Mouse (Mus musculus) left cerebral cortex, adult 8-10 months (tissue): ENCODE results near the gene Pdf. TPM values are rescaled to one million over a fixed set of nuclear protein-coding genes. Genes with fewer than 3 reads are reported as not detected.

Experiments used
- DNase-seq, 2 experiments: peaks; one replicate each; pipeline ENCODE4 v3.0.0; 2022; ENCODE audit warnings: low spot score in 2 of 2
- total RNA-seq, 4 experiments: library from RNA; stranded (reverse); gene quantifications; 2 replicates each; pipeline ENCODE4 v1.2.4; 2022

The Pdf gene
- total RNA-seq, result 10 to 100 TPM; 24.2 to 29.8 (median 27.6) TPM

DNA sequence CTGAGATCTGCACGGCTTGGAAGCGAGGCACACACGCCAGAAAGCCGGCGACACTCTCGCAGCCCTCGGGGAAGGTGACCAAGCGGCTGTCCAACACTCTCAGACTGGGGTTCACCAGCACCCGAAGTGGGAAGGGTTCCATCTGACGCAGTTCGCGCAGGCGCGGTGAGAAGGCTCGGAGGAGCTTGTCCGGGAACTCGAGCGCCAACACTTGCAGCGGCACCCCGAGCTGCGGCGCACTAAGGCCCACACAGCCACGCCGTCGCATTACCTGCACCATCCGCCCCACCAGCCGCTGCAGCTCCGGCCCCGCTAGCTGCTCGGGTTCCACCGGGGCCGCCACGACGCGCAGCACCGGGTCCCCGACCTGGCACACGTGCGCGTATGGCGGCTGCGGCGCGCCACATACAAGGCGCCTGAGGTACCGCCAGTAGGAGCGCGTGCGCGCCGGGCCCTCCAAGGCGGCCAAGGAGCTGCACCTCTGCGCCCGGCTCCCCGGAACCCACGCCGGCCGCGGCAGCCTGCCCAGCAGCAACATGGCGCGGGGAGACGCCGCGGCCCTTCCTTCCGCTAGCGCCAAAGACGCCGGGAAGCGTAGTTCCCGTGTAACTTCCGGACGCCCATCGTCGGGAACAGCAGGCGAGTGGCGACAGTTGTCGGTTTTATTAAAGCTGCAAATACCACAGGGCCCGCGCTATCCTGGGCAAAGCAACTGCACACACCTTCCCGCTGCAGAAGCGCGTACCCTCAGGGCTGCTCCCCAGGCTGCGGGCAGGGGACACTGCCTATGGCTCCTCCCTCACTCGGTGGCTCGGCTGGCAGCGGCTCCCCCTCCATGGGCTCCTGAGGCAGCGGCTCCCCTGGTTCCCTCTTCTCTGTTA lies at the start of gene Pdf:
Pdf (minus strand) TSS at position 554 of the 881 bp plus-strand sequence.
- peak; percentile 72 to 79 for DNase-seq

DNA sequence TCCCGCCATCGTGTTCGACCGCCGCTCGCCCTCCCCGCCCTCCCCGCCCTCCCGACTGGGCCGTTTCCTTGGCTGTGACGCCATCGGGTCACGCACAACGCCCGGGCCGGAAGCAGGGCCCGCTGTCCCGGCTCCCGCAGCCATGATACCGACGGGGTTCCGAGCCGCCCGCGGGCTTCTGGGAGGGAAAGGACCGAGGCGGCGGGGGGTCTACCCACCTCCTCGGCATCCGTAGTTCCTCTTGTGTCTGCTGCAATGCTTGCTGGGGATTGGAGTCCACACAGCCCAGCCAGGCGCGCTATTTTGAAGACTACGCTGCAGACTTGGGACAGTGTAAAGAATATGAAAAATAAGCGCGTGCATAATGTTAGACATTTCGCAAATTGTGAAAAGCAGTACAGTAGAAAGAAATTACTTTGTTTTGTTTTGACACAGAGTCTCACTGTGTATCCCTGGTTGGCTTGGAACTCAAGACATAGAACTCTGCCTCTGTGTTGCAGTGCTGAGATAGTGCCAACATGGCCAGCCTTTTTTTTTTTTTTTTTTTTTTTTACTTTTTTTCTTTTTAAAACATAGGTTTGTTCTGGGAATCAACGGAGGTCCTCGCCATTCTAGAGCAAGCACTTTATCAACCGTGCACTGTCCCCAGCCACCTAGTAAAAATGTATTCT lies 48.1 kb upstream of the Pdf start, which contains the start of gene Terf2:
Terf2 (minus strand) TSS at position 182 of the 671 bp plus-strand sequence.
- peak; percentile 80 to 96 for DNase-seq

DNA sequence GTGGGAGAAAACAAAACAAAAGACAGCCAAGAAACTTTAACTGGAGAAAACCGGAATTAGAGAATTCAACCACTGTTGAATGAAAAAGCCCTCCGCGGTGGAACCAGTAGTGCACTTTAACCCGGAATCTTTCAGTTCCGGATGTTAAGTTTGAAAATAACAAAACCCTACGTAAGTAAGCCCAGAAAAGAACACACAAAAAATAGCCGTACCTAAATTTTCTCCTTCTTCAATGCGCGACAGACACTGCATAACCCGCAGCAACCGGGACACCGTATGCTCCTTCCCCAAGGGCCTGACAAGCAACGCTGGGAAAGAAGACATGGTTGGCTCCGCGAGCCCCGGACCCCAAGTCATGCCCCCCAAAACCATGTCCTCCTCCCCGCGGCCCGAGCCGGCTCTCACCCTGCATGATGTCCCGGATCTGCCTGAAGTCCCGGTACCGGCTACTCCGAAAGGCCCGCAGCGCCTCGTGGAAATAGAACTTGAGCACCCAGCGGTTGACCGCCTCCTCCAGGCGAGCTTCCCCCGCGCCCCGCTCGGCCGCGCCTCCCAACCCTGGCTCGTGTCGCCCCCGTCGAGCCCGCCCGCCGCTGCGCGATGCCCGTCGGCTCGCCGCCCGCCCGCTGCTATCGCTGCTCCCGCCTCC lies 47.4 kb upstream of the Pdf start:
- peak in 1 of 2 experiments; percentile 52 for DNase-seq

DNA sequence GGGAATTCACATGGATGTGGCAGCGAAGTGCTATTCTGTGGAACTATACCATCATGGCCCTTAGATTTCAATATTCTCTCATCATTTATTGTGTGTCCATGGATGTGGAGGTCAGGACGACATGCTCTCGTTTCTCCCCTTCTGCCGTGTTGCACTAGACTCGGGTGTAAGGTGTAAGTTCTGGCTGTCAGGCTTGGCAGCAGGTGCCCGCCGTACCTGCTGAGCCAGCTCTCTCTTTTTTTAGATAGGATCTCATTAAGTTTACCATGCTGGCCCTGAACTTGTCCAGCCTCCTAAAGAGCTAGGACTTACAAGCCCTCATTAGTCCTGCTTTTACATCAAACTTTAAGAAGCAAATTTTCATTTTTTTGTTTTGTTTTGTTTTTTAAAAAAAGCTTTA lies 42.1 kb upstream of the Pdf start:
- DNase-seq, result no peak

- no peak for DNase-seq
Observed at GRCm38 (mm10) chr8:107088526-107089063, 40.2 kb upstream of the Pdf start.

DNA sequence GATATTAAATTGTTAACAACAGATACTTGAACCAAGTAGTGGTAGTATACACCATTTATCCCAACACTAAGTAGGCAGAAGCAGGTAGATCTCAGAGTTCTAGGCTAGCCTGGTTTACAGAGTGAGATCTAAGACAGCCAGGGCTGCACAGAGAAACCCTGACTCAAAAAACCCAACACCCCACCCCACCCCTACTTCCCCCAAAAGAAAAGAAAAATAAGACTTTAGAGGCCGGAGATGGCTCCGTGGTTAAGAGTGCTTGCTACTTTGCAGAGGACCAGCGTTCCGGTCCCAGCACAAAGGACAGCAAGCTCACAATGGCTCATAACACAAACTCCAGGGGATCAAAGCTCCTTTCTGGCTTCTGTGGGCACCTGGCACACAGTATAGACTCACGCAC lies 37.6 kb upstream of the Pdf start:
- DNase-seq, result no peak

DNA sequence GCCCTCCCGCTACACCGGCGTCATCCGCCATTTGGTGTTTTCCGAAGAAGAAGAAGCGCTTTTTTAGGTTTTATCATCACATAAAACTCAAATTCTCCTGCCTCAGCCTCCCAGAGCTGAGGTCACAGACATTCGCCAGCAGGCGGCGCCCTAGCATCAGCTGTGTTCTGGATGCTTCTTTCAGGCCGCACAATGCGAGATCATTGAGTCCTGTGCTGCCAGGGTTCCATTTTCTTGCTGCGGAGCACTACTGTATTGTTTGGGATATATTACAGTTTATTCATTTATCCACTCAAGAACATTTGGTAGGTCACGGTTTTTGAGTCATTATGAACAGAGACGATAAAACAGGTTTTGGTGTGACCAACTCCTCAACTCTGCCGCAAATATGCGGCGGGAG lies 36.9 kb upstream of the Pdf start:
- no peak for DNase-seq

GRCm38 (mm10) chr8:107076239-107076888 lies 27.9 kb upstream of the Pdf start:
- DNase-seq, result no peak

GRCm38 (mm10) chr8:107074128-107074527 lies 25.7 kb upstream of the Pdf start:
- DNase-seq, result no peak

DNA sequence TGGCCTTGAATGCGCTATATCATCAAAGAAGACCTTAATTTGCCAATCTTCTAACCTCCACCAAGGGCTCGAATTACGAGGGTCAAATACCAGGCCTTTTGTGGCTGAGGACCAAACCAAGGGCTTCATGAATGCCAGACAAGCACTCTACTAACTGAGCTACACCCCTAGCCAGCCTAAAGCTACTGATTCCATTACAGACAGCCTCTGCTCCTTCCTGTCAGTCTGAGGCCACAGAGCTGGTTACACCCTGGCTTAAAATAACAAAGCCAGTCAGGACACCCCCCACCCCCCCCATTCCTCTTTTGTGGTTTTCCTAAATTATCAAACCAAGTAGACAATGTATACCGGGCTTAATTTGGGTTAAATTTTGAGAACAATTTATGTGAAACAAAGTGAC lies 25.3 kb upstream of the Pdf start:
- no peak for DNase-seq

DNA sequence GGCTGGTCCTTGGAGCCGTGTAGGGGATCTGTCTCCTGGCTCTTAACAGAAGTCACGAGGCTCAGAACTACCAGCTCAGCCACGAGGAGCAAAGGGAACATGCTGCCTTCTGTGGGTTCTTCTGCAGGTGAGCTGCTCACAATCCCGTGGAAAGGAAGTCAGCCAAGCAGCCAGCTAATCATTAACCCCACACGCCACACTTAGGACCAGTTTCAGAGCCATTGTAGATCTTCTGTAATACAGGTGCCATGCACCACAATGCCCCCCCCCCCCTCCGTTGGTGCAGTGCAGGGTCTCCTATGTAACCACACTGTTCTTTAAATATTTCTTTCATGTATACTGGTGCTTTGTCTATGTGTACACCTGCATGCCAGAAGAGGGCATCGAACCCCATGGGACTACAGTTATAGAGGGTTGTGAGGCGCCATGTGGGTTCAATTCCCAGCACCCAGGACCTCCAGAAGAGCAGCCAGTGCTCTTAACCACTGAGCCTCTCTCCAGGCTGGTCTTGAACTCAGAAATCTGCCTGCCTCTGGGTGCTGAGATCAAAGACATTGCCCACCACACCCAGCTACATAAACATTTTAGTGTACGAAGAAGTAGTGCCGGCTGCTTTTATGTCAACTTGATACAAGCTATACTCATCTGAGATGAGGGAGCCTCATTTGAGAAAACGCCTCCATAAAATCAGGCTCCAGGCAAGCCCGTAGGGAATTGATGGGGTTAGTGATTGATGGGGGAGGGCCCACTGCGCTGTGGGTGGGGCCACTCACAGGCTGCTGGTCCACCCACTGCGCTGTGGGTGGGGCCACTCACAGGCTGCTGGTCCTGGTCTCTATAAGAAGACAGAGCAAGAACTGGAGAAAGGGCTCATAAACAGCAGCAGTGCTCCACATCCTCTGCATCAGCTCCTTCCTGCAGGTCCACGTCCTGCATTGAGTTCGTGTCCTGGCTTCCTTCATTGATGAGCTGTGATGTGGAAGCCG lies 17.4 kb upstream of the Pdf start, which contains the start of gene Tmed6:
Tmed6 (minus strand) TSS at position 134 of the 986 bp plus-strand sequence.
- DNase-seq, result no peak

- no peak for DNase-seq
Observed at GRCm38 (mm10) chr8:107062613-107063012, 14.2 kb upstream of the Pdf start.

DNA sequence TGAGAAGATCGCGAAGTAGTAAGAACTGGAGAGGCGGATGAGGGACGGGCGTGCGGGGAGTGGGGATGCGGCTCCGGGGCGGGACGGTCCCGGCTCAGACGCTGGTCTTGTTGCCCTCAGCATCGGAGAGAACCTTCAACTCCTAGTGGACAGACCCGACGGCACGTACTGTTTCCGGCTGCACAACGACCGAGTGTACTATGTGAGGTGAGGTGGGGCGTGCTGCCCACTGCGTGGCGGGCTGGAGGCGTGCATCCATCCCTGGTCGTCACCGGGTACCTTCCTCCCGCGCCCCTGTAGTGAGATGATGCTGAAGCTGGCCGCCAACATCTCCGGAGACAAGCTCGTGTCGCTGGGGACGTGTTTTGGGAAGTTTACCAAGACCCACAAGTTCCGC lies 8.6 kb upstream of the Pdf start:
- DNase-seq, result peak in 1 of 2 experiments; percentile 40

GRCm38 (mm10) chr8:107056076-107056972 lies 7.9 kb upstream of the Pdf start, which contains the start of the genes Cog8 and Nip7:
Gene Cog8 (minus strand): TSS chr8:107056689.
Gene Nip7 (plus strand): TSS chr8:107056877.
- peak; percentile 90 to 96 for DNase-seq

- DNase-seq, result no peak
Observed at GRCm38 (mm10) chr8:107052046-107052445, 3.6 kb upstream of the Pdf start.

DNA sequence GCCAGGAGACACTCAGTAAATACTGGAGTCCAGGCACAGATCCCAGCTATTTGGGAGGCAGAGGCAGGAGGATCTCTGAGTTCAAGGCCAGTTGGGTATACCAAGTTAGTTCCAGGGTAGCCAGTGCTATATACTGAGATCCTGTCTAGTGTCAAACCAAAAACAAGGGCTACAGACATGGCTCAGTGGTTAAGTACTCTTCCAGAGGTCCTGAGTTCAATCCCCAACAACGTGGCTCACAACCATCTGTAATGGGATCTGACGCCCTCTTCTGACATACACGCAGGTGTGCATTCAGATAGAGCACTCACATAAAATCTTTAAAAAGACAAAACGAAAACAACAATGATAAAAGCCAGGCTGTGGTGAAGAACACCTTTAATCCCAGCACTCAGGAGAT lies 1.1 kb upstream of the Pdf start:
- no peak for DNase-seq

DNA sequence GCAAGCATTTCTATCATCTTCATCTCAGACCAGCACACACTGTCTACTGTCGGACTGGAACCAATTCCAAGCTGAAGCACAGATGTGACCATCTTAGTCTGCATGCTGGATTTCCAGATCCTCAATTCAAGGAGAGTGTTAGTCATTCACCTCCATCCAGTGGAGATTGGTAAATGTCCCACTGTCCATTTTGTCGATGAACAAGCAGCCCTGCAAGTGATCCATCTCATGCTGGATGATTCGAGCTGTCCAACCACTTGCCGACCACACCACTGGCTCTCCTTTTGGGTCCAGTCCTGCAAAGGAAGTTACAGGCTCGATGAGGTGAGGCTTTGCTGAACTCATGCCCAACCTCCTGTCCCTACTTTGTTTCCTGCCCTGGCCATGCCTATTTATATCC lies 1.4 kb downstream of the Pdf start:
- DNase-seq, result no peak

DNA sequence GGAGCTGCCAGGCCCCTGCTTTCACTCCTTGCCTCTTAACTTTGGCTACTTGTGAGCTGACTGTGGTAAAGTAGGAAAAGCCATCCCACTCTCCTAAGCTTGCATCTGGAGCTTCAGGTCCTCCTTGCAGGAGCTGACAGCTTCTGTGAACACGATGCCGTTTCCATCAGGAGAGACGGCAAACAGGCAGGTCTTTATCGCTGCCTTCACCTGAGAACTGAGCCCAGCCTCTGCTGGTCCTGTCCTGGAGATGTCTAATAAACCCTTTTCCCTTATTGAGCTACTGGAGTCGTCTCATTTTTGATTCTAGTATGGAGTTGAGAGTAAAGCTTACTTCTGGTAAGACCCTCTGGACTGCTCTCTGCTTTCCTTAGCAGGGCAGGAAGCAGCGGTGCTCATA lies 2.9 kb downstream of the Pdf start:
- DNase-seq, result no peak

GRCm38 (mm10) chr8:107040632-107041031 lies 7.8 kb downstream of the Pdf start:
- DNase-seq, result no peak
